Mouse (Mus musculus): ENCODE measurements at regions not wholly inside any gene's neighbourhood (a gene's known extent, or its start where the extent isn't known, plus 50 kb on each side); places are given as distances from the start of the nearest gene placed in this dataset.

DNA sequence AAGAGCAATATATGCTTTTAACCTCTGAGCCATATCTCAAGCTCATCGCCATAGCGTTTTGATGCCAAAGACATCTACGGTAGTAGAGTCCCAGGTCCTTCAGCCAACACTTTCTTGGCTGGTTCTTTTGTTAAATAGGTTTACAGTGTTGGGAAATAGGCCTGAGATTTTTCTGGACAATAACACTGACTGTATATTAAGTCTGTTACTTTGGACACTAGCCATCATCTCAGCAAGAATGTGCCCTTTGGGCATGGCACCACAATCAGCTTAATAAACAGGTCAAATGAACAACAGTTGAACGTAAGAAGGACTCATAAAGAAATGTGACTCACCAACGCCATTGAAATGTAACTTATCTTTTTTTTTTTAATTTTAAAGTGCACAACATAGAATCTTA, 68.6 kb upstream of the Adamts9 start:
- no peak for TF ChIP-seq CTCF (IDR thresholded peaks at IDR 0.05; ENCODE audit: low read depth, low read length)
- TF ChIP-seq POLR2A (IDR thresholded peaks at IDR 0.05; ENCODE audit: extremely low read depth, insufficient read depth, low read length) = no peak

Data from liver, adult 2 months (tissue).